Mouse (Mus musculus) lung, embryonic 14.5 days (tissue): ENCODE measurements around the gene Phf3. TPM values are rescaled to one million over a fixed set of nuclear protein-coding genes. Genes with fewer than 3 reads are reported as not detected.
"Not testable (repeated sequence)": the region's sequence is repeated elsewhere in the genome, so short reads cannot be mapped to it uniquely, and the experiment has no call there.

Experiments used
- ATAC-seq: fragments of 200-750 bp; cut with Nextera tagmentation; 2 replicates; pipeline ENCODE4 v1.8.0; 2017; ENCODE audit warnings: mild to moderate bottlenecking, moderate TSS enrichment, moderate library complexity; ENCODE audit not compliant: insufficient read depth
- DNase-seq: peaks from one replicate; pipeline ENCODE4 v3.0.0-alpha.2; 2015
- H3K27ac ChIP-seq: fragments of 300-500 bp; sonication (generic); 2 replicates; pipeline ENCODE4 v1.5.1; 2014; ENCODE audit warnings: low read depth, mild to moderate bottlenecking, moderate library complexity
- H3K27me3 ChIP-seq: fragments of 300-500 bp; sonication (generic); 2 replicates; pipeline ENCODE4 v1.6.1; 2014; ENCODE audit warnings: low read length, control low read depth; ENCODE audit not compliant: insufficient read depth
- H3K36me3 ChIP-seq: fragments of 300-500 bp; sonication (generic); 2 replicates; pipeline ENCODE4 v1.6.1; 2014; ENCODE audit warnings: control low read depth; ENCODE audit not compliant: insufficient read depth
- H3K4me1 ChIP-seq: fragments of 300-500 bp; sonication (generic); 2 replicates; pipeline ENCODE4 v1.6.1; 2014; ENCODE audit warnings: antibody characterized with exemption, control low read depth; ENCODE audit not compliant: insufficient read depth
- H3K4me2 ChIP-seq: fragments of 300-500 bp; sonication (generic); 2 replicates; pipeline ENCODE4 v1.6.1; 2014; ENCODE audit warnings: mild to moderate bottlenecking
- H3K4me3 ChIP-seq: fragments of 300-500 bp; sonication (generic); 2 replicates; pipeline ENCODE4 v1.5.1; 2014; ENCODE audit warnings: low read depth, low read length
- H3K9ac ChIP-seq: fragments of 300-500 bp; sonication (generic); 2 replicates; pipeline ENCODE4 v1.6.1; 2014
- H3K9me3 ChIP-seq: fragments of 300-500 bp; sonication (generic); 2 replicates; pipeline ENCODE4 v1.6.1; 2016; ENCODE audit warnings: low read depth, low read length, control low read depth
- CTCF ChIP-seq: IDR thresholded peaks from 2 replicates; pipeline ENCODE4 v1.5.1; 2016; ENCODE audit warnings: antibody characterized with exemption, low read depth
- WGBS: fragments of 180-500 bp; shearing (Covaris S2); extraction: QIAGEN DNeasy Blood & Tissue Kit; methylation state at CpG from one replicate; pipeline ENCODE4 v1.1.7; 2014; 5-methylcytosine and 5-hydroxymethylcytosine counted together
- polyA plus RNA-seq: library from polyadenylated mRNA; unstranded; fragments of >200 nt; fragmentation: Nextera tagmentation; extraction: Ambion mirVana; gene quantifications from 2 replicates; pipeline ENCODE4 v1.2.1, GENCODE M21; 2014

Gene Phf3
- polyA plus RNA-seq, 1 experiment from 2014 or later, result 50.0 TPM

DNA sequence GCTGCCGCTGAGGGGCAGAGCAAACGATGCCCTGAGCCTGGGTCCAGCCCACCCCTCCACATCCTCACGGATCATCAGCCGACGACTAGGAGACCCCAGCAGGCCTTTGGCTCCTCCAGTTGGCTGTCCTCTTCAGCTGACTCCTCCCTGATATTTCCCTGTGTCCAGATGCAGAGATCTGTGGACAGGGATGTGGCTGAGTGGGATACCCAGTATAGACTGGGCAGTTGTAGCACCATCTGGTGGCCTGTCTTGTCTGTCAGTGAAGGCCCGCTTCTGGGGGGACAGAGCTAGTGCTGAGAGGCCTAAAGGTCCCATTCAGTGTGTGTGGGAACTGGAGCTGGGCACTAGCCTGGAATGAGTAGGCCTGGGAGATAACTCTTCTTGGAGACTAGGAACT is 101.9 kb downstream of the Phf3 start:
- WGBS, result 59% methylated on average over 6 of the region's 6 CpGs
- peak; percentile 43 for DNase-seq

DNA sequence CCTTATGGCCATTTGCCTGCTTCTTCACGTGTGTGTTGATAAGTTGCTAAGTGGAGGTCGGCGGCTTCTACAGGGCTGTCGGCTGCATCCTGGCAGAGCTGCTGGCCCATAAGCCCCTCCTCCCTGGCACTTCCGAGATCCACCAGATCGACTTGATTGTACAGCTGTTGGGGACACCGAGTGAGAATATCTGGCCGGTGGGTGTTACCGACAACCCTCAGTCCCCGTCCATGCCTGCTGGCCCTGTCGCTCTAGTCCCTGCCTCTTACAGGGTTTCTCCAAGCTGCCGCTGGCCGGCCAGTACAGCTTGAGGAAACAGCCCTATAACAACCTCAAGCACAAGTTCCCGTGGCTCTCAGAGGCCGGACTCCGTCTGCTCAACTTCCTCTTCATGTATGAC is 103.1 kb downstream of the Phf3 start:
- whole genome bisulfite sequencing, result 68% methylated on average over 12 of the region's 16 CpGs
- not testable (repeated sequence) for H3K27ac ChIP-seq, H3K9me3 ChIP-seq, ATAC-seq, H3K9ac ChIP-seq, H3K4me1 ChIP-seq, H3K36me3 ChIP-seq, H3K27me3 ChIP-seq, DNase-seq, H3K4me2 ChIP-seq, H3K4me3 ChIP-seq

More for the DNA sequence above, 101.9 kb downstream of the Phf3 start:
- Histone ChIP-seq H3K9me3 (no peaks in the 10 kb centered on the region), H3K4me2 (no peak overlapping the region), H3K4me1 (no peaks in the 10 kb centered on the region), H3K4me3 (no peak overlapping the region), H3K27ac (no peak overlapping the region), H3K36me3 (no peaks in the 10 kb centered on the region), H3K27me3 (no peaks in the 10 kb centered on the region), H3K9ac (no peak overlapping the region)
- TF ChIP-seq CTCF, result peak; percentile 53
- no peak; the same call in 1 of the 2 replicates for ATAC-seq

DNA sequence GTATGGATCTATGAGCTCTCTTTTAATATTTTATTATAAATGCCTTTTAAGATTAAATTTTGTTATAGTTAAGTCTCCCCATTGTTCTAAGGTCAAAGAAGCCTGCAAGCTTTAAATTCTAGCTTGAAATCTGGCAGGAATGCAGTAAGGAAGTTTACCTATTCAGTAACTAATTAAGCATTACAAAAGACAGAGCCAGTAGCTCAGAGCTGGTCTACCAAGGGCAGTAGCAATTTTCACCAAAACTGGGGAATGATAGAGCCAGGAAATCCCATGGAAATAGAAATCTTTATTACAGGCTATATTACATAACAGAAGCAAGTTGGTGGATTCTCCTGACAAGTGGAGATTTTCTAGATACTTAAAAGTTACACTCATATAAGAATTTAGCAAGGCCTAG is 116.9 kb downstream of the Phf3 start:
- no peaks in the 10 kb centered on the region for H3K36me3 ChIP-seq
- H3K4me3 ChIP-seq, result no peak overlapping the region
- no peak overlapping the region for H3K4me2 ChIP-seq
- DNase-seq, result no peak
- no peak overlapping the region for H3K9ac ChIP-seq
- no peak for TF ChIP-seq CTCF
- H3K27me3 ChIP-seq, result no peaks in the 10 kb centered on the region
- ATAC-seq, result no peak
- H3K4me1 ChIP-seq, result no peaks in the 10 kb centered on the region
- no peaks in the 10 kb centered on the region for H3K9me3 ChIP-seq
- no peak overlapping the region for H3K27ac ChIP-seq

DNA sequence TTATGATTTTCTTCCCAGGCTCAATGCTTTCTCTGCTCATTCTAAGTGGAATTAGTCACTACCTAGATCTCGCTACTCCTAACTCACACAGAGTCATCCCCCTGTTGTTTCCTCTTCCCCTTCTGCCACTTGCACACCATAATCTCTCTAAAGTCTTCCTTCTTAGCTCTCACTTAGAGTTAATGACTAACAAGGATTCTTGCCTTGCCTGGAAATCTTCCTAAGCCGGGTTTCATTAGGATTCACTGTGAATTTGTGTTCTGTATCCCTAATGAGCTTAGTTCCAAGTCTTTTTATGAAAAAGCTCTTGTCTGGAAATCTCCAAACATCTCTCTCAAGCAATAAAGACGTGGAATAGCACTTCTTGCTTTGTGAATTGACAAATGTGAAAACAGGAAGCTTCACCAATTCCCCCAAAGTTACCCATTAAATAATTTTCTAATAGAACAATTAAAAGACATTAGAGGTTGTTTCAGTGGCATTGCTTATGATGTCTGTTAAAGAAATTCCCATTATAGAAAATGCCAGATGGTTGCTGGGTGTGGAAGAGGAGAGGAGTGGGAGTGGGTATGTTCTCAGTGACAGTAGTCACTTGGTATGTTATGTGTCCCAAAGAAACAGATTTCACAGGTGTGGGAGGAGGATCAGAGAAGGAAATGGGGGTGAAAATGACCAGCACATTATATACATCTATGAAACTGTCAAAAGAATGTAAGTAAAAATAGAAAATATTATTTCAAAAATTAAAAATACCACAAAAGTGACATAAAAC is 118.1 kb downstream of the Phf3 start:
- no peak overlapping the region for H3K4me3 ChIP-seq
- TF ChIP-seq CTCF, result no peak
- no peak for DNase-seq
- no peak overlapping the region for H3K27ac ChIP-seq
- no peak overlapping the region for H3K4me2 ChIP-seq
- H3K36me3 ChIP-seq, result no peaks in the 10 kb centered on the region
- no peaks in the 10 kb centered on the region for H3K4me1 ChIP-seq
- WGBS, result 69% methylated on average over 3 of the region's 3 CpGs
- H3K9ac ChIP-seq, result no peak overlapping the region
- no peak for ATAC-seq
- no peaks in the 10 kb centered on the region for H3K9me3 ChIP-seq
- H3K27me3 ChIP-seq, result no peaks in the 10 kb centered on the region

Other genes starting within 250 kb of the Phf3 start
- gene AC153137.1, start 104.0 kb upstream of the Phf3 start, polyA plus RNA-seq, result not detected in 2 replicates